Mouse (Mus musculus): ENCODE measurements at regions not wholly inside any gene's neighbourhood (a gene's known extent, or its start where the extent isn't known, plus 50 kb on each side); places are given as distances from the start of the nearest gene placed in this dataset.

GRCm38 (mm10) chrX:36249428-36249827 is 53.7 kb downstream of the Zcchc12 start:
- no peak for DNase-seq (ENCODE audit: low read depth, low spot score)

- peak; percentile 32 for DNase-seq (ENCODE audit: low read depth, low spot score)
Measured at GRCm38 (mm10) chrX:36254904-36255303, 59.2 kb downstream of the Zcchc12 start.

- no peak for DNase-seq (ENCODE audit: low read depth, low spot score)
Measured at GRCm38 (mm10) chrX:36276685-36277084, 51.5 kb upstream of the Lonrf3 start.
